Mouse (Mus musculus): Measurements from ENCODE around the gene Inpp5f. TPM values are rescaled to one million over a fixed set of nuclear protein-coding genes. Genes with fewer than 3 reads are reported as not detected.
"Not testable (repeated sequence)": the region's sequence is repeated elsewhere in the genome, so short reads cannot be mapped to it uniquely, and the experiment has no call there.

Gene Inpp5f
- polyA plus RNA-seq, 1 experiment from 2014 or later: 316 TPM

DNA sequence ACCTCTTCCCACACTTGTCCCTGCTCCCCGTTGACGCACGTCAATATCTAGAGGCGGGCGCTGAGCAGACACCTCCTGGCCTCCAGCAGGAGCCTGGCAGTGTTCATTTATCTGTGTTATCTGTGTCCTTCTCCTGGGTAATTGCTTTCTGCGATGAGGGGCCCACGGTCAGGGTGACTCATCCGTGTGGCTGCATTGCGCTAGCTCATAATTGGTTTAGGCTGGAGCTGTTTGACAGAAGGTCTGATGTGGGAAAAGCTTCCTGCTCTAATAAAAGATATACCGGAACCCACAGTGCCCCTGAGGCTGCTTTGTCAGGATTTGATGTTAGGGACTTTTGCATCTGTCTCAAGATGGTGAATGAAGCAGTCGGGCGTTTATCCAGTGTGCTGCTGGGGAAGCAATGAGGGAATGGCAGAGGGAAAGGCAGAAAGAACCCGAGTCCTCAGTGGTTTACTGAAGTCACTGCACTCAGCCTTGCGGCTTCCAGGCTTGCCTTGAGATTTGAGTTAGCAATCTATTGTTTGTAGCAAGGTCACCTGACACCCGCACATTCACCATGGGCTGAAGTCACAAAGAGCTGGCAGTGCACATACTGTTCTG, 61.4 kb downstream of the Inpp5f start:
- Histone ChIP-seq H3K4me1 (peaks cover 24% of the 10 kb centered on the region), H3K4me3 (peak overlapping the region; percentile 14; the same call in 1 of the 2 replicates), H3K27me3 (no peaks in the 10 kb centered on the region), H3K27ac (replicated peaks) (peak overlapping the region; percentile 76), H3K4me2 (replicated peaks) (peak overlapping the region; percentile 41), H3K36me3 (peaks cover 4% of the 10 kb centered on the region), H3K9me3 (no peaks in the 10 kb centered on the region), H3K9ac (replicated peaks) (peak overlapping the region; percentile 36; the same call in 1 of the 2 replicates)
- 3% methylated on average over 15 of the region's 15 CpGs for WGBS
- peak; percentile 66 for ATAC-seq (replicated peaks)

DNA sequence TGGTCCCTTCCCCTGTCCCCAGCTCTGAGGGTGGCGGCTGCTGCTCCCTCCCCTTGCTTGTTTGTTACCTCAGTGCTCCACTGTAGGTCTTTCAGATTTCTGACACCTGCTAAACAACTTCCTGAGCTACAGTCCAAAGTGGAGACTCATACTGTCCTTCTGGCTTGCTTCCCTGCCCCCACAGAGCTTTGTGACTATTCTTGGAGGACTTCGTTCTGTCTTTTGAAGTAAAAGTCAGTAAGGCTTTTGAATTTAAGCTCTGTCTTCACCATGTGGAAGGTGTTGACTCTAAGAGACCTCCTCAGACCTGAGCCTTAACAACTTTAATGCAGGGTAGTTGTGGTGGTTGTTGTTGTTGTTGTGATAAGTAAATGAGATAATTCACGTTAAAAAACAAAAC, 67.4 kb downstream of the Inpp5f start:
- Histone ChIP-seq H3K27me3 (no peaks in the 10 kb centered on the region), H3K9ac (replicated peaks) (no peak overlapping the region), H3K4me2 (replicated peaks) (no peak overlapping the region), H3K9me3 (no peaks in the 10 kb centered on the region), H3K4me1 (no peaks in the 10 kb centered on the region; the same call in 1 of the 2 replicates), H3K36me3 (peaks cover 10% of the 10 kb centered on the region), H3K4me3 (no peak overlapping the region), H3K27ac (replicated peaks) (no peak overlapping the region)
- no peak for ATAC-seq (replicated peaks)
- 59% methylated on average over 3 of the region's 3 CpGs for WGBS

DNA sequence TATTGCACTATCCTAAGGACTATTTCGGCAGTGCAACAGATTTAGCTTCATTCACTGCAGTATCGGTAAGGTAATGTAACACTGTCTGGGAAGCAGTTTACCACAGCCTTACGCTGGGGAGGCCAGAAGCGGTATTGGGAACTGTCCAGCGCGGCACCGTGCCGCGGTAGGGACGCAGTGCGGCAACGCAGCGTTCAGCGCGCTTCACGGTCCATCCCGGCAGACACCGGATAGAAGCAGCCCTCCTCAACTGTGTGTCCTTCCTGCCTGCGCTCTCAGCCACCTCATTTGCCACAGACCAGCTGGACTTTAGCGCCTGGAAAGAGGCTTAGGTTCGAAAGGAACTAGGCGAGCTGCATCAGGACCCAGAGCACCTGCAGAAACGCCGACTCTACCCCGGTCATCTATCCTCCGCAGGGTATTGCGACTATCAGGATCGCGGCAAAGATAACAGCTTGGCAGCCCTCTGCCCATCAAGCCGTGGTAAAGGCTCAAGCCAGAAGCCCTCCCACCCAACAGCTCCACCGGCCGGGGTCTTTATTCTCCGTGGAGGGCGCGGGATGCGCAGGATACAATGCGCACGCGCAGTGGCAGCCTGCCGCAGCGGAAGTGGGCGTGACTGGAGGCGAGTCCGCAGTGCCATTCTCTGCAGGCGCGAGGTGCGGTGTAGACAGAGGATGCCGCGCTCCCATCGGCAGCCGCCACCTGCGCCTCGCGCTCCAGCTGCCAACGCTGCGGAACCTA, 76.9 kb downstream of the Inpp5f start:
- Histone ChIP-seq H3K36me3 (peaks cover 60% of the 10 kb centered on the region), H3K9me3 (peaks cover 5% of the 10 kb centered on the region; the same call in 1 of the 2 replicates), H3K4me2 (replicated peaks) (peak overlapping the region; percentile 49), H3K4me1 (peaks cover 17% of the 10 kb centered on the region), H3K27me3 (no peaks in the 10 kb centered on the region), H3K4me3 (peak overlapping the region; percentile 52), H3K9ac (replicated peaks) (peak overlapping the region; percentile 66), H3K27ac (replicated peaks) (peak overlapping the region; percentile 96)
- 50% methylated on average over 56 of the region's 56 CpGs for WGBS
- ATAC-seq (replicated peaks): peak; percentile 83

DNA sequence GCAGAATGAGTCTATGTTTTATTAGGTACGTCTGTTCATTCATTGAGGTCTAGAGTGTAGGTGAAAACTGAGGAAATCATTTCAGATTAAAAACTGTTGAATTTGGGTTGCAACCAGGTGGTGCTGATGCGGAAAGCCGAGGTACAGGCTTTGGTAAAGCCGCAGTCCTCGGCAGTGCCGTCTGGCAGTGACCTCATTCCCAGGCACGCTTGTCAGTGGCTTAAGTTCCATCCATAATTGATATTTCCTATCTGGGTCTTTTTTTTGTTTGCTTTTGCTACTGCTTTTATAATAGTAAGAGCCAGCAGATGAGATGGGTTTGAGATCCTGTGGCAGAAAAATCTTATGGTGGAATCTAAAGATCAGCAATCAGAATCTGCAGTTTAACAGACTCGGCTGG, 78.2 kb downstream of the Inpp5f start:
- Histone ChIP-seq H3K27ac (replicated peaks) (peak overlapping the region; percentile 96), H3K9ac (replicated peaks) (peak overlapping the region; percentile 66), H3K36me3 (peaks cover 62% of the 10 kb centered on the region), H3K9me3 (peaks cover 5% of the 10 kb centered on the region; the same call in 1 of the 2 replicates), H3K27me3 (no peaks in the 10 kb centered on the region), H3K4me3 (peak overlapping the region; percentile 52), H3K4me2 (replicated peaks) (peak overlapping the region; percentile 49), H3K4me1 (peaks cover 17% of the 10 kb centered on the region)
- ATAC-seq (replicated peaks): no peak
- WGBS: 56% methylated on average over 8 of the region's 8 CpGs

DNA sequence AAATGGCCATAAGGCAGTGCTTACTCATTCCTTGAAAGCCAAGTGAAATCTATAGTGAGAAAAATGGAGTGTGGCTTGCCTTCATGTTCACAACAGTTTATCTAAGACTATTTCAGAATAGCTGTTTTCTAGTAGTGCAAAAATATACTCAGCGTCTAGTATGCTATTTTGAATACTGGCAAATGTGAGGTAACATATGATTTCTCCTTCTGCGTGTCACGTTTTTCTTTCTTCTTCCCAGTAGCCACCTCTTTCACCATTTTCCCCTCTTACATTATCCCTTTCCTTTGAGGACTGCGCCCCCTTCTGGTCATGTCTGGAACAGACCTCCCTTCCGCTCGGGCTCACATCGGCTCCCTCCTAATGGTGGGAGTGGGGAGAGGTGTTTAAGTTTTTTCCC, 78.9 kb downstream of the Inpp5f start:
- 4% methylated on average over 7 of the region's 7 CpGs for WGBS

DNA sequence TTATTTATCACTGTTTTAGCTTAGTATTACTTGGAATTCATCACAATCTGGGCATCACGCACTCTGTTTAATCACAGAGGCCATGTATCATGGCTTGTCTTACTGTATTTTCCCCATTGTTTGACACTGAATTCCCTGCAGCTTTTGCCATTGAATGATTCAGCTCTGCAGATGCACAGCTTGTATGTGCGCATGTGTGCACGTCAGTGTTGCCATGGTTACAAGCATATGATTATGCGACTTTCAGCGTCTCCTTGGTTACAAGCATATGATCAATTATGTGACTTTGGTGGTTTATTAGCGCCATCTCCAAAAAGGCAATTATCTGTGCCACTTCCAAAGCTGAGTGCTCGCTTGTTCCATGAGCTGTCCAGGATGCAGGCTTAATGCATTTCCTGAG, 79.7 kb downstream of the Inpp5f start:
- 26% methylated on average over 7 of the region's 7 CpGs for WGBS
- no peaks in the 10 kb centered on the region for H3K27me3 ChIP-seq
- peaks cover 17% of the 10 kb centered on the region for H3K4me1 ChIP-seq
- peak overlapping the region; percentile 44 for H3K4me2 ChIP-seq (replicated peaks)
- peak; percentile 77 for ATAC-seq (replicated peaks)
- peak overlapping the region; percentile 40 for H3K9ac ChIP-seq (replicated peaks)
- peak overlapping the region; percentile 96 for H3K27ac ChIP-seq (replicated peaks)
- H3K36me3 ChIP-seq: peaks cover 62% of the 10 kb centered on the region
- H3K4me3 ChIP-seq: peak overlapping the region; percentile 52
- H3K9me3 ChIP-seq: peaks cover 5% of the 10 kb centered on the region; the same call in 1 of the 2 replicates

More for the DNA sequence above, 78.9 kb downstream of the Inpp5f start:
- Histone ChIP-seq H3K4me3 (peak overlapping the region; percentile 52), H3K36me3 (peaks cover 62% of the 10 kb centered on the region), H3K4me2 (replicated peaks) (peak overlapping the region; percentile 49), H3K27ac (replicated peaks) (peak overlapping the region; percentile 96), H3K4me1 (peaks cover 17% of the 10 kb centered on the region), H3K27me3 (no peaks in the 10 kb centered on the region), H3K9me3 (peaks cover 5% of the 10 kb centered on the region; the same call in 1 of the 2 replicates), H3K9ac (replicated peaks) (peak overlapping the region; percentile 40)
- peak; percentile 62 for ATAC-seq (replicated peaks)

DNA sequence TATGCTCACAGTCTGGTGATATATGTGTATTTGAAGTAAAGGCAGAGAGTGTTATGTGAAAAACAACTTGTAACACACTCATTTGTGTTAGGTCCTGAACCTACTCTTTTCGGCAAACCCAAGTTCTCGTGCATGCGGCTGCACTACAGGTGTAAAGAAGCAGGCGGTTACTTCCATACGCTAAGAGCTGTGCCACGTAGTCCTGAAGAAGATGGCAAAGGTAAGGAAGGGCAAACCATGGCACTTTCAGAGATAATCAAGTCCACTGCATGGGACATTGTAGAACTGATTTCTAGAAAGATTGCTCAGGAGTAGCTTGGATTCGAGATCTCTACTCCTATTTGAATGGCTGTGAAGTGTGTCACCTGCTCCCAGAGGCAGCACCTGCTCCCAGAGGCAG, 81.0 kb downstream of the Inpp5f start:
- peaks cover 60% of the 10 kb centered on the region for H3K36me3 ChIP-seq
- no peaks in the 10 kb centered on the region for H3K27me3 ChIP-seq
- no peak for ATAC-seq (replicated peaks)
- no peak overlapping the region for H3K9ac ChIP-seq (replicated peaks)
- H3K27ac ChIP-seq (replicated peaks): no peak overlapping the region
- H3K9me3 ChIP-seq: peaks cover 5% of the 10 kb centered on the region; the same call in 1 of the 2 replicates
- WGBS: 92% methylated on average over 7 of the region's 7 CpGs
- no peak overlapping the region for H3K4me3 ChIP-seq
- no peak overlapping the region for H3K4me2 ChIP-seq (replicated peaks)
- H3K4me1 ChIP-seq: peaks cover 17% of the 10 kb centered on the region

DNA sequence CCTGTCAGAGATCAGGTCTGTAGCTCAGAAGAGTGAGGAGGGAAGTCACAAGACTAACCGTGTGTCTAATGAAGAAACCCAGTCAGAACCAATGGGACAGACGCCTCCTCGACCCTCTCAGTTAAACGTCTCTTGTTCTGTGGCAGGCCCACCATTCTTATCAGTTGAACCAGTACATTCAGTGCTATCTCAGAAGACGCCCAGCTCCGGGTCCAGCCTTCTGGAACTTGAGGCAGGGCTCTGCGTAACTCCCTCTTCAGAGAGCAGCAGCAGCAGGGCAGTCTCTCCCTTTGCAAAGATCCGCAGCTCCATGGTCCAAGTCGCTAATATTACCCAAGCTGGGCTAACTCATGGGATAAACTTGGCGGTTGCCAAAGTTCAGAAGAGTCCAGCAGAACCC, 83.7 kb downstream of the Inpp5f start:
- Histone ChIP-seq H3K36me3 (peaks cover 71% of the 10 kb centered on the region), H3K27me3 (no peaks in the 10 kb centered on the region), H3K4me2 (replicated peaks) (no peak overlapping the region), H3K27ac (replicated peaks) (no peak overlapping the region), H3K4me3 (no peak overlapping the region), H3K9ac (replicated peaks) (no peak overlapping the region), H3K9me3 (no peaks in the 10 kb centered on the region), H3K4me1 (peaks cover 17% of the 10 kb centered on the region)
- 85% methylated on average over 10 of the region's 10 CpGs for WGBS
- no peak for ATAC-seq (replicated peaks)

DNA sequence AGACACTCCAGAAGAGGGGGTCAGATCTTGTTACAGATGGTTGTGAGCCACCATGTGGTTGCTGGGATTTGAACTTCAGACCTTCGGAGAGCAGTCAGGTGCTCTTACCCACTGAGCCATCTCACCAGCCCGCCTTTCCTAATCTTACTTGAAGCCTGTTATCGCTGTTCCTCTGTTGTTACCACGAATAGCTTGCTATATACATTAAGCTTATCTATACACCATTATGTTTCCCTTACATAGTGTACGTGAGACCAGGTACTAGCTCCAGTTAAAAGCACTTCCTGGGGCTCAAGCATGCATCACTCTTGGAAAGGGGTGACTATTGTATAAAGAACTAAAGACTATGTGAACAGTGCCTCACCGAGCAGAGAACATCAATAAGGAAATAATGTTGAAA, 88.8 kb downstream of the Inpp5f start:
- H3K27ac ChIP-seq (replicated peaks); H3K4me1 ChIP-seq; H3K9ac ChIP-seq (replicated peaks); H3K4me3 ChIP-seq; H3K27me3 ChIP-seq; H3K9me3 ChIP-seq; H3K4me2 ChIP-seq (replicated peaks); ATAC-seq (replicated peaks): not testable (repeated sequence)
- H3K36me3 ChIP-seq: peaks cover 84% of the 10 kb centered on the region
- 91% methylated on average over 6 of the region's 6 CpGs for WGBS

DNA sequence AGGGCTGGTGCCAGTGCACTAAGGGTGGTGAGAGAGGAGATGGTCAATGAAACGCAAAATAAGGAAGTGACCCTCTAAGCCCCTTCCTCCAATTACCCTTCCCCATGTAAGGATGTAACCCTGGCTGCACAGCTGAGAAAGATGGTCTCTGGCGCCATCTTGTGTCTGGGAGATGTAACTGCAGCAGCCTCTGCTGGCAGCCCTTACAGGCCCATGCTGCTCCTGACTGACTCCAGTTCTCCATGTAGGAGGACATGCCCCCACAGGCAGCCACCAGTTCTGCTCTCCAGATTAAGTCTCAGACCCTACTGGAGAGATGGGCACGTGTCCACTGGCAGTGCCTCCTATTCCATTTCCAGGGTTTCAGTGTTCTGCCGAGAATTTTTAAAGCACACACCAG, 94.6 kb downstream of the Inpp5f start:
- no peaks in the 10 kb centered on the region for H3K27me3 ChIP-seq
- no peak overlapping the region for H3K27ac ChIP-seq (replicated peaks)
- H3K9me3 ChIP-seq: no peaks in the 10 kb centered on the region
- no peaks in the 10 kb centered on the region for H3K4me1 ChIP-seq
- ATAC-seq (replicated peaks): peak; percentile 73
- H3K9ac ChIP-seq (replicated peaks): no peak overlapping the region
- H3K4me3 ChIP-seq: no peak overlapping the region
- H3K36me3 ChIP-seq: peaks cover 85% of the 10 kb centered on the region
- H3K4me2 ChIP-seq (replicated peaks): no peak overlapping the region
- 31% methylated on average over 4 of the region's 4 CpGs for WGBS

DNA sequence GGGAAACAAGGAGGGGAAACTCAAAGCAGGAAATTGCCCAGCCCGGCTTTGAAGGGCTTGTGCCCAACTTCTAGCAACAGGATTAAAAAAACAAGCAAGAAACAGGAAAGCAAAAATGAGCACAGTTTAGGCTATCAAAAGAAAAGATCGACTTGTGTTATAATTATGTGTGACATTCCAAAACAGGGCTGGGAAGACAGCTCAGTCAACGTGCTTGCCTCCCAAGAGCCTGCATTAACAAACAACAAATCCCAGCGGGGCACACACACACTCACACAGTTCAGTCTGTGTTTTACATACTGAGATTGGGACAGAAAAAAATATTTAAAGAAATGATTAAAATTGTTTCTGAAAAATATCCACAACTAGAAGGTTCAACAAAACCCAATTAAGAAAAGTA, 106.9 kb downstream of the Inpp5f start:
- Histone ChIP-seq H3K9me3 (no peaks in the 10 kb centered on the region), H3K4me3 (no peak overlapping the region), H3K27me3 (no peaks in the 10 kb centered on the region), H3K9ac (replicated peaks) (no peak overlapping the region), H3K27ac (replicated peaks) (no peak overlapping the region), H3K4me1 (no peaks in the 10 kb centered on the region), H3K4me2 (replicated peaks) (no peak overlapping the region), H3K36me3 (peaks cover 72% of the 10 kb centered on the region)
- WGBS: 83% methylated on average over 4 of the region's 4 CpGs
- ATAC-seq (replicated peaks): no peak

DNA sequence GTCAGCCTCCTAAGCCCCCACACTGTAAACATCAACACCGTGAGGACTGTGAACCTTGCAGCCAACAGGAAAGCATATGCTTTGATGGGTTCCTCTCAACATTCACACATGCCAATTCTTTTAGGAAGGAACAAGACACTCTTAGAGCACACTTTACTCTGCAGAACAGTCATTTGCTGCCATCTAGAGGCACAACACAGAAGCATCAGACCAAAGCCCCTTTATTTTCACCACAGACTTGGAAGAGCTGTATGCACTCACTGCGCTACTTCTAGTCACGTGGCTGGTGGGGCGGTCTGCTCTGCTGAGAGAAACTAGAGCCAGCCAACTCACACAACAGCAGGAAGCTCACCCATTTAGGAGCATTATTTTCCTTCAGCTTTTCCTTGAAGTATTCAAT, 113.6 kb downstream of the Inpp5f start:
- no peak overlapping the region for H3K9ac ChIP-seq (replicated peaks)
- H3K4me1 ChIP-seq: peaks cover 25% of the 10 kb centered on the region
- WGBS: 19% methylated on average over 4 of the region's 4 CpGs
- H3K27ac ChIP-seq (replicated peaks): peak overlapping the region; percentile 52
- no peak overlapping the region for H3K4me2 ChIP-seq (replicated peaks)
- H3K27me3 ChIP-seq: no peaks in the 10 kb centered on the region
- no peaks in the 10 kb centered on the region for H3K9me3 ChIP-seq
- H3K4me3 ChIP-seq: no peak overlapping the region
- peak; percentile 94 for ATAC-seq (replicated peaks)
- H3K36me3 ChIP-seq: peaks cover 23% of the 10 kb centered on the region

Data from forebrain, embryonic 15.5 days (tissue).